Mouse (Mus musculus) bone marrow macrophage, adult 2 months (primary cell): ENCODE results near the gene Dtd1. TPM values are rescaled to one million over a fixed set of nuclear protein-coding genes. Genes with fewer than 3 reads are reported as not detected.
A peak's percentile ranks its signal among the peaks of the same experiment; 100 is the strongest.

ENCODE experiments used
- H3K27ac ChIP-seq: 2 replicates; pipeline ENCODE4 v1.5.1; 2012; ENCODE audit warnings: low read depth, low read length; ENCODE audit not compliant: insufficient read depth
- H3K4me1 ChIP-seq: 2 replicates; pipeline ENCODE4 v1.6.1; 2012; ENCODE audit warnings: low read length; ENCODE audit not compliant: control insufficient read depth, insufficient read depth
- H3K4me3 ChIP-seq: 2 replicates; pipeline ENCODE4 v1.5.1; 2012; ENCODE audit warnings: mild to moderate bottlenecking, low read length, moderate library complexity; ENCODE audit not compliant: insufficient read depth
- CTCF ChIP-seq: IDR thresholded peaks from 2 replicates; pipeline ENCODE4 v1.5.1; 2012; ENCODE audit warnings: low read depth, mild to moderate bottlenecking, low read length, moderate library complexity
- POLR2A ChIP-seq: IDR thresholded peaks from 2 replicates; pipeline ENCODE4 v1.6.1; 2012; ENCODE audit warnings: mild to moderate bottlenecking, low read depth, low read length, borderline replicate concordance
- polyA plus RNA-seq: library from polyadenylated mRNA; stranded (reverse); fragments of >200 nt; gene quantifications from 2 replicates; pipeline ENCODE4 v1.2.4, GENCODE M21; 2012; ENCODE audit not compliant: missing spikeins, insufficient read depth, insufficient read length

The Dtd1 gene
- polyA plus RNA-seq, 1 experiment, result 9.0 TPM

GRCm38 (mm10) chr2:144601576-144601975 is 1.9 kb downstream of the Dtd1 start:
- Histone ChIP-seq H3K27ac (no peak overlapping the region), H3K4me3 (no peak overlapping the region), H3K4me1 (no peaks in the 10 kb centered on the region; the same call in 1 of the 2 replicates)
- TF ChIP-seq CTCF, result no peak
- no peak for TF ChIP-seq POLR2A

- H3K27ac ChIP-seq, result no peak overlapping the region
- no peak overlapping the region for H3K4me3 ChIP-seq
- H3K4me1 ChIP-seq, result no peaks in the 10 kb centered on the region
- TF ChIP-seq POLR2A (no peak), CTCF (no peak)
These were observed 14.3 kb downstream of the Dtd1 start for GRCm38 (mm10) chr2:144613956-144614355.

DNA sequence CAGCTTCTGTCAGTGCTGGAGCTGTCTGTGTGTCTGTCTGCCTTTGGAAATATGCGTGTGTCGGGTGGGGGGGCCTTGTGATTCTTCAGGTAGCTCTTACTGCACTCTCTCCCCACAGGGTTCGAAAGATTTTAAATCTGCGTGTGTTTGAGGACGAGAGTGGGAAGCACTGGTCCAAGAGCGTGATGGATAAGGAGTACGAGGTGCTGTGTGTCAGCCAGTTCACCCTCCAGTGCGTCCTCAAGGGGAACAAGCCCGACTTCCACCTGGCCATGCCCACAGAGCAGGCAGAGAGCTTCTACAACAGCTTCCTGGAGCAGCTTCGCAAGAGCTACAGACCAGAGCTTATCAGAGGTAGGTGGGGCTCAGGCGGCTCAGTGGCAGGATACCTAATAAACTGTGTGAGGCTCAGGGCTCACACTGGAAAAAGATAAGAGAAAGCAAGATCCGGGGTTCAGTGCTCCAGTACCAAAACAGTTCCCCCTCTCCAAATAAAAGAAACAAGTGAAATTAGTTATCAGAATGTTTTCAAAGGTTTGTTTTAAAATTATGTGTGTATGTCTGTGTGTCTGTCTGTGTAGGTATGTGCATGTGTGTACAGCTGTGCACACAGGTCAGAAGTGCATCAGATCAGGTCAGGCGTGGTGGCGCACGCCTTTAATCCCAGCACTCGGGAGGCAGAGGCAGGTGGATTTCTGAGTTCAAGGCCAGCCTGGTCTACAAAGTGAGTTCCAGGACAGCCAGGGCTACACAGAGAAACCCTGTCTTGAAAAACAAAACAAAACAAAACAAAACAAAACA is 17.6 kb downstream of the Dtd1 start:
- peaks cover 4% of the 10 kb centered on the region; the same call in 1 of the 2 replicates for H3K4me1 ChIP-seq
- TF ChIP-seq CTCF, result no peak
- TF ChIP-seq POLR2A, result no peak
- H3K4me3 ChIP-seq, result no peak overlapping the region
- H3K27ac ChIP-seq, result no peak overlapping the region

DNA sequence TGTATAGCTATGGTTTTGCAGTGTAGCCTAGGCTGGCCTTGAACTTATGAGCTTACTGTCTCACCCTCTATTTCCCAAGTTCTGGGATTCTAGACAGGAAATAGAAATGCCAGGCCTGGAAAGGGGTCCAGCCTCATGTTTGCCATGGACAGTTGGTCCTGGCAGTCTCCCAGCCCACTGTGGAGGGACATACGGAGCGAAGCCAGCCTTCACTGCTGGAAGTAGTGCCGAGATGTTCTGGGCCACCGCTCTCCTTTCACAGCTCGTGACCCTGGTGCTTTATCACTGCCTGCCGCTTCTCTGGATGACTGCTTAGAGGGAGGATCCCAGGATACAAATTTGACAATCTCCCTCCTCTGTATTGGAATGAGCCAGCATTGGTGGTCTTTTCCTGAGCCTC is 21.8 kb downstream of the Dtd1 start:
- no peak overlapping the region for H3K27ac ChIP-seq
- TF ChIP-seq CTCF (no peak), POLR2A (no peak)
- H3K4me3 ChIP-seq, result no peak overlapping the region
- peaks cover 4% of the 10 kb centered on the region; the same call in 1 of the 2 replicates for H3K4me1 ChIP-seq

DNA sequence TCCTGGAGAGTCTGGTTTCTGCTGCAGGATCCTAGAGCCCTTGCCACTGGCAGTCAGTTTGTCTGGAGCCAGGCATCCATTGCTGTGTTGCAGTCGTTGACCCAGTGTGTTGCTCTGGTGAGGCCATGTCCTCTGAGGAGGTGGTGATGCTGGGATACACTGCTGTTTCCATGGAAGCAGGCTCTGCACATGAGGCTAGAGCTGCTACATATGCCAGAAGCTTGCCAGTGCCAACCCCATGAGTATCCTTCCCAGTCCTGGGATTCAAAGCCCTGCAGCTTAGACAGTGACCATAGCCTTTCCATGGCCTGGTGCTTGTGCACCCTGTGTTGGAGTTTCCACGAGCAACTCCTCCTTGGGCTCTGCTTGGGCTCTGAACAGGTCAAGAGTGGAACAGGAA is 33.9 kb downstream of the Dtd1 start:
- Histone ChIP-seq H3K4me1 (no peaks in the 10 kb centered on the region), H3K4me3 (no peak overlapping the region), H3K27ac (no peak overlapping the region)
- no peak for TF ChIP-seq CTCF
- no peak for TF ChIP-seq POLR2A

GRCm38 (mm10) chr2:144634231-144634630 is 34.5 kb downstream of the Dtd1 start:
- H3K4me1 ChIP-seq, result no peaks in the 10 kb centered on the region
- no peak overlapping the region for H3K4me3 ChIP-seq
- no peak for TF ChIP-seq POLR2A
- TF ChIP-seq CTCF, result no peak
- no peak overlapping the region for H3K27ac ChIP-seq

GRCm38 (mm10) chr2:144634729-144635128 is 35.0 kb downstream of the Dtd1 start:
- Histone ChIP-seq H3K4me1 (no peaks in the 10 kb centered on the region), H3K27ac (no peak overlapping the region), H3K4me3 (no peak overlapping the region)
- TF ChIP-seq CTCF (no peak), POLR2A (no peak)

GRCm38 (mm10) chr2:144635644-144636320 is 36.1 kb downstream of the Dtd1 start:
- Histone ChIP-seq H3K4me3 (no peak overlapping the region), H3K4me1 (peaks cover 7% of the 10 kb centered on the region), H3K27ac (no peak overlapping the region)
- TF ChIP-seq CTCF (peak; percentile 95), POLR2A (no peak)

- Histone ChIP-seq H3K4me1 (peaks cover 19% of the 10 kb centered on the region), H3K4me3 (no peak overlapping the region), H3K27ac (no peak overlapping the region)
- TF ChIP-seq CTCF (no peak), POLR2A (no peak)
These were observed 37.5 kb downstream of the Dtd1 start for GRCm38 (mm10) chr2:144637204-144637603.
